Mouse (Mus musculus): ENCODE results near the gene Olfr1263.

The Olfr1263 gene

DNA sequence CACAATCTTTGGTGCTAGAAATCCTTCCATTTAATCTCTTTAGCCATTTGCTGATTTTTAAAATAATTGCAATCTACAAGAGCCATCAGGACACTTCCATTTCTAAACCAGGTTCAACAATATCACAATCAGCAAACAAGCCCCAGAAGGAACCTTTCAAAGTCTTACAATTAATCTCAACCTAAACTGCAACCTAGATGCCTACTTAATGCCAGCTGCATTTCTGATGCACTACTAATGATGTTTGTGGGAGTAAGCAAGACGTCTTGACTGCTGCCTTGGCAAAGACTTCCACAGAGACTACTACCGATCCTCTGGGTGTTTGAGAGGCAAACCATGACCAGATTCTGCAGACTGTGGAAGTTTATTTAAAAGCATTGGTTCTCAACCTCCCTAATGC, at the start of gene Olfr1263:
Gene Olfr1263 (plus strand): TSS at position 301 of the 400 bp plus-strand sequence.
- DNase-seq (ENCODE audit: low spot score) = no peak

GRCm38 (mm10) chr2:89974184-89974583, 37.7 kb upstream of the Olfr1263 start, which contains the start of gene Olfr1260:
TSS of gene Olfr1260 (plus strand) at chr2:89974340.
- DNase-seq (ENCODE audit: low spot score) = no peak

DNA sequence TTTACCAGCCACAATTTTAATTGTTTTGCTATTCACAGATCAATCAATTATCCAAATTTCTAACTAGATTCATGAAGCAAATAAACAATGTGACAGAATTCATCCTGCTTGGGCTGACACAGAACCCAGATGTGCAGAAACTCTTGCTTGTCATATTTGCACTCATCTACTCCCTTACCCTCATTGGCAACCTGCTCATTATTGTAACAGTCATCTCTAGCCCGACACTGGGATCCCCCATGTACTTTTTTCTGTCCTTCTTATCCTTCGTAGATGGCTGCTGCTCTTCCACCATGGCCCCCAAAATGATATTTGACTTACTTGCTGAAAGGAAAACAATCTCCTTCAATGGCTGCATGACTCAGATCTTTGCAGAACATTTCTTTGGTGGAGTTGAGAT, 34.2 kb upstream of the Olfr1263 start:
- DNase-seq (ENCODE audit: low spot score) = no peak

DNA sequence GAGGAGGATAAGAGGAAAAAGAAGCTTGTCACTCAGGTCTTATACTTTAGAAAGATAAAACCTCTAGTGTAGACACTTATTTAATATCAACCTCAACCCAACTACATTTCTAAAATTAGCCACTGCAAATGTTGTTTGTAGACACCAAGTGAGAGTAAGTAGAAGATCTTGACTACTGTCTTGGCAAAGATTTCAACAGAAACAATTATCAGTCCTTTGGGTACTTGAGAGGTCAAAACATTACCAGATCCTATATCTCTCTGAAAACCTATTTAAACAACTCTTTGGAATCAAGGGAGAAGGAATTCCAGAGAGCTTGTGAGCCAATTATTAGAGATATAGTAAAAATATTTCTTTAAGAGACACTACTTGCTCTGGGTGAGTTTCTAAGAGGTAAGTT, 21.0 kb upstream of the Olfr1263 start, which contains the start of gene Olfr1261:
Gene Olfr1261 (plus strand): TSS at position 301 of the 400 bp plus-strand sequence.
- no peak for DNase-seq (ENCODE audit: low spot score)

GRCm38 (mm10) chr2:89999845-90000244, 12.1 kb upstream of the Olfr1263 start, which contains the start of gene Olfr1262:
TSS of gene Olfr1262 (plus strand) at chr2:90000145.
- no peak for DNase-seq (ENCODE audit: low spot score)

GRCm38 (mm10) chr2:90025477-90025876, 13.5 kb downstream of the Olfr1263 start, which contains the start of gene Olfr1264:
TSS of gene Olfr1264 (minus strand) at chr2:90025577.
- no peak for DNase-seq (ENCODE audit: low spot score)

GRCm38 (mm10) chr2:90035037-90035436, 23.1 kb downstream of the Olfr1263 start, which contains the start of gene Olfr1265:
TSS of gene Olfr1265 (plus strand) at chr2:90035337.
- no peak for DNase-seq (ENCODE audit: low spot score)

GRCm38 (mm10) chr2:90063494-90063893, 51.6 kb downstream of the Olfr1263 start, which contains the start of gene Olfr140:
TSS of gene Olfr140 (minus strand) at chr2:90063594.
- DNase-seq (ENCODE audit: low spot score) = no peak
